Mouse (Mus musculus) left cerebral cortex, adult 9 months (tissue): ENCODE results near the gene Smad5.

Experiments used
- DNase-seq, 2 experiments: peaks; one replicate each; pipeline ENCODE4 v3.0.0; 2022; ENCODE audit warnings: low spot score in 2 of 2

The Smad5 gene

GRCm38 (mm10) chr13:56753192-56753951, 50.6 kb downstream of the Smad5 start, which contains the start of gene Gm45623:
TSS of gene Gm45623 (minus strand) at chr13:56753827.
- DNase-seq = no peak

- DNase-seq = no peak
Measured at GRCm38 (mm10) chr13:56755871-56756270, 53.1 kb downstream of the Smad5 start.

GRCm38 (mm10) chr13:56757201-56757600, 54.4 kb downstream of the Smad5 start:
- no peak for DNase-seq

GRCm38 (mm10) chr13:56758492-56758891, 55.7 kb downstream of the Smad5 start:
- peak in 1 of 2 experiments; percentile 68 for DNase-seq

GRCm38 (mm10) chr13:56762446-56763229, 59.8 kb downstream of the Smad5 start:
- DNase-seq = no peak

GRCm38 (mm10) chr13:56765284-56766032, 62.6 kb downstream of the Smad5 start:
- no peak for DNase-seq

- DNase-seq = no peak
Measured at GRCm38 (mm10) chr13:56766211-56766610, 63.4 kb downstream of the Smad5 start.

GRCm38 (mm10) chr13:56769431-56769830, 66.6 kb downstream of the Smad5 start:
- DNase-seq = no peak

- DNase-seq = no peak
Measured at GRCm38 (mm10) chr13:56770136-56770578, 67.3 kb downstream of the Smad5 start.

- no peak for DNase-seq
Measured at GRCm38 (mm10) chr13:56770786-56771185, 68.0 kb downstream of the Smad5 start.

GRCm38 (mm10) chr13:56772592-56772991, 69.8 kb downstream of the Smad5 start:
- DNase-seq = no peak

GRCm38 (mm10) chr13:56773262-56773870, 70.6 kb downstream of the Smad5 start:
- DNase-seq = no peak

- DNase-seq = no peak
Measured at GRCm38 (mm10) chr13:56774304-56774703, 71.5 kb downstream of the Smad5 start.

GRCm38 (mm10) chr13:56780746-56781469, 78.1 kb downstream of the Smad5 start:
- no peak for DNase-seq

- peak in 1 of 2 experiments; percentile 59 for DNase-seq
Measured at GRCm38 (mm10) chr13:56781697-56782096, 78.9 kb downstream of the Smad5 start.

GRCm38 (mm10) chr13:56782621-56783020, 79.8 kb downstream of the Smad5 start:
- DNase-seq = peak in 1 of 2 experiments; percentile 62

GRCm38 (mm10) chr13:56790683-56791082, 87.9 kb downstream of the Smad5 start:
- DNase-seq = peak in 1 of 2 experiments; percentile 60
